Mouse (Mus musculus): ENCODE measurements around the gene Lrrc27. TPM values are rescaled to one million over a fixed set of nuclear protein-coding genes. Genes with fewer than 3 reads are reported as not detected.

Lrrc27 gene
- total RNA-seq, 2 experiments from 2014 or later: 5.9 to 6.0 TPM

GRCm38 (mm10) chr7:139264337-139264736, 51.5 kb downstream of the Lrrc27 start:
- intact Hi-C loops (cut with DNase I): no loop called here
- DNase-seq (ENCODE audit: low spot score in 2 of 2): no peak

DNA sequence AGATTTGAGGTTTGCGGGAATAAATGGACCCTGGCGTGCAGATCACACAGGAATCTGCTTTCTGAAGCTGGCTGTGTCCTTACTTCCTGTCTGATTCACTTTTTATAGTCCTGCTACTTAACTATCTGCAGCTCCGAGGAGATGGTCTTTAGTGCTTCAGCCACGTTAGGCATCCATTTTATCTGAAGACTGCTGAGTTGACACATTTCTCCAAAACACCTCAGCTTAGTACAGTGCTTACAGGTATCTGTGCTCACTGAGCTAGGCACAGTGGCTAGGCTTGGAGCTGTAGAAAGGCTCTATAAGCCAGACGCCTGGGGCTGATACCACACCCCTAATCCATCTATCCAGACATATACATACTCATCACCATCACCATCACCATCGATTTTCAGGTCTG, 52.8 kb downstream of the Lrrc27 start:
- intact Hi-C loops (cut with DNase I): no loop called here
- no peak for DNase-seq (ENCODE audit: low spot score in 2 of 2)

DNA sequence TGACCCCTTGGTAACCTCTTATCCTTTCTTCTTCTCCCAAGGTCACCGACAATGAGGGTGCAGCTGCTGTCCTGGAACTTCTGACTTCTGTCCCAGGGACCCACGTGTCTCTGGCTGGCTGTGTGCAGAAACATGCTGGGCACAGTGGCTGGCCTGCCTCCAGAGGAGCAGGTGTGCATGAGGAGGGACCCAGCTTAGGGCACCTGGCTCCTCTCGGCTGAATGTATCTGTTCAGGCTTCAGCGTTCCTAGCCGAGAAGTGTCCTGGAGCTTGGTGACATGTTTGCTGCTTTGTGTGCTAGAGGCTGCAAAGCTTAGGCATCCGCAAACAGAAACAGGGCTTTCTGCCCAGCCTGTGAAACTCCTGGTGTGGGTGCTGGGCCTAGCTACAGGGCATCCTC, 53.6 kb downstream of the Lrrc27 start:
- DNase-seq (ENCODE audit: low spot score in 2 of 2): no peak
- intact Hi-C loops (cut with DNase I): no loop called here

- DNase-seq (ENCODE audit: low spot score in 2 of 2): no peak
- intact Hi-C loops (cut with DNase I): no loop called here
Measured at GRCm38 (mm10) chr7:139266886-139267870, 54.4 kb downstream of the Lrrc27 start.

DNA sequence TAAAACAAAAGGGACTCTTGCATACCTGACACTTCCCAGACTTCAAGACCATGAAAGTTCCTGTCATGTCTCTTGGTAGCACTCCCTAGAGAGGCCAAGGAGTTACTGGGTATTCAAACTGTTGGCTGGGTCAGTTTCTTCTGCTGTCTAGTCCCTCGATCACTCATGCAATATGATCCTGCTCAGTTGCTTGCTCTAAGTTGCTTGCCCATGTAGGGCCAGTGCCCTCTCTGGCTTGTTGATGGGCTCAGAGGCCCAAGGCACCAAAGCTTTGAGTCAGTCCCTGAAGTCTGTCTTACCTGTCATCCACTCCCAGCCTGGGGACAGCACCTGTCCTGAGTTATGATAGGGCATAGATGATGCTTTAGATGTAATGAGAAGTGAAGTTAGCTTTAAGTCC, 58.0 kb downstream of the Lrrc27 start:
- intact Hi-C loops (cut with DNase I): no loop called here

DNA sequence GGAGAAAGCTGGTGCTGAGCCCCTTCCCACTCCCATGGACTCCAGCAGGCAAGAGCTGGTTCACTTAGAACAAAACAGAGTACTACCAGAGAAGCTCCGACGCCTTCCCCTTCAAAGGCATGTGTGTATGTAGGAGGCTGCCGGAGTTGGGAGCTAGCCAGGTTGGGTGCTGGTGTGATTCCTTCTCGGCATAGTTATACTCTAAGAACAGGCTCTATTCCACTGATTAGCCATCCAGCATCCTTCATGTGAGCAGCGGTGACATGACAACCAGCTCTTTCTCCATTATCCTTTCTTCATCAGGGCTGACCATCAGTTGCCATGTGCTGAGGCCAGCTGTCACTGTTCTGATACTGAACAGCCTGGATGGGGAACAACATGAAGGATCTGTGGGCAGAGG, 59.1 kb downstream of the Lrrc27 start:
- DNase-seq (ENCODE audit: low spot score in 2 of 2): peak; percentile 82 to 91
- intact Hi-C loops (cut with DNase I): no loop called here

More for the DNA sequence above, 58.0 kb downstream of the Lrrc27 start:
- DNase-seq (ENCODE audit: low spot score in 2 of 2): no peak

- peak; percentile 74 to 89 for DNase-seq (ENCODE audit: low spot score in 2 of 2)
- intact Hi-C loops (cut with DNase I): no loop called here
Measured at GRCm38 (mm10) chr7:139272639-139273396, 60.0 kb downstream of the Lrrc27 start.

GRCm38 (mm10) chr7:139273397-139273719, 60.6 kb downstream of the Lrrc27 start:
- no peak for DNase-seq (ENCODE audit: low spot score in 2 of 2)
- intact Hi-C loops (cut with DNase I): no loop called here

GRCm38 (mm10) chr7:139275586-139275985, 62.8 kb downstream of the Lrrc27 start:
- DNase-seq (ENCODE audit: low spot score in 2 of 2): peak; percentile 65 to 74

DNA sequence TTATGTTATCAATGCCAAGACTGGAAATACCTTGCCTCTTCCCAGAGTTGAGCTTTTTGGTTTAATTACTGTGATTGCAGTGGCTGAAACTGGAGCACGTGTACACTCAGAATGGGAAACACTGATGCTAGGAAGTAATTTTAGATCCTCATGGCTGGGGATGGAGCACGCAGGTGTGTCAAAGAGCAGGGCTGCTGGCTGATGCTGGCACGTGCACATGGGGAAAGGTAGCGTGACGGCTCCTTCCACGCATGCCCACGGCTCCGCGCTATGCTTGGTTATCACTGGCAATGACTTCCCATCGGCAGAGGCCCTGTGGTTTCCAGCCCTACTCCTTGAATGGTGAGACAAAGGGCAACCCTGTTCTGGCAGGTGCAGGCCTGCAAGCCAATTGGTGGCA, 63.4 kb downstream of the Lrrc27 start:
- peak; percentile 21 to 48 for DNase-seq (ENCODE audit: low spot score in 2 of 2)
- intact Hi-C loops (cut with DNase I): no loop called here

More at GRCm38 (mm10) chr7:139275586-139275985, 62.8 kb downstream of the Lrrc27 start:
- intact Hi-C loops (cut with DNase I): no loop called here

GRCm38 (mm10) chr7:139277536-139277935, 64.7 kb downstream of the Lrrc27 start:
- no peak for DNase-seq (ENCODE audit: low spot score in 2 of 2)
- intact Hi-C loops (cut with DNase I): no loop called here

GRCm38 (mm10) chr7:139279571-139279970, 66.8 kb downstream of the Lrrc27 start:
- intact Hi-C loops (cut with DNase I): no loop called here
- DNase-seq (ENCODE audit: low spot score in 2 of 2): no peak

DNA sequence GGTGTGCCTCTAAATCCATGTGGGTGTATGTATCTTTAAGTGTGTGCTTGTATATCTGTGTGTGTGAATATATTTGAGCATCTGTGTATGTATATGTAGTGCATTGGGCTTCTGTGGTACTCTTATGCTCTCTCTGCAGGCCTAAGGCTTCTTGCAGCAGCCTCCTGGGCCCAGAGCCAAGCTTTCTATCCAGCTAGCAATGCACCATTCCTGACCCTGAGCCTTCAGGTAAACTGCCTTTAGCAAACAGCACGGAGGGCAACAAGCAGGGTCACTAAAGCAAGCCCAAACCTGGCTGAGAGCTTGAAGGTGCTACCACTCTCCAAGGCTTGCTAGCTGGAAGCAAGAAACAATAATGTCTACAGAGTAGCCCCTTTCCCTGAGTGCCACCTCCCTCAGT, 67.3 kb downstream of the Lrrc27 start:
- DNase-seq (ENCODE audit: low spot score in 2 of 2): no peak
- intact Hi-C loops (cut with DNase I): no loop called here

DNA sequence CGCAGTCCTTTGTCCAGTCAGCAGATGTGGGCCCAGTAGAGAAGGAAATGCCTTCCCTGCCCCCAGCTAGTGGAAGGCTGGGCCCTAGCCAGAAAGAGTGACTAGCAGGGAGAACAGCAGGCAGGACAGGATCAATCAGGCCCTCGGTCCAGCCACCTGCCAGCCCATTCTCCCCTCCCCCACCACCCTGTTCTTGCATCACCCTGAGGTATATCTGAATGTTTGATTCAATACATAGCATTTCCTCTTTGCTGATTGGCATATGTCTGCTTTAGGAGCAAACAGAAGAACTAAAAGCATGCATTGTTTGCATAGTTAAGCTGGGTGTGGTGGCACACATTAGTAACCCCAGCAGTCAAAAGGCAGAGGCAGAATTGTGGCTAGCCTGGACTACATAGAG, 68.4 kb downstream of the Lrrc27 start:
- DNase-seq (ENCODE audit: low spot score in 2 of 2): no peak

DNA sequence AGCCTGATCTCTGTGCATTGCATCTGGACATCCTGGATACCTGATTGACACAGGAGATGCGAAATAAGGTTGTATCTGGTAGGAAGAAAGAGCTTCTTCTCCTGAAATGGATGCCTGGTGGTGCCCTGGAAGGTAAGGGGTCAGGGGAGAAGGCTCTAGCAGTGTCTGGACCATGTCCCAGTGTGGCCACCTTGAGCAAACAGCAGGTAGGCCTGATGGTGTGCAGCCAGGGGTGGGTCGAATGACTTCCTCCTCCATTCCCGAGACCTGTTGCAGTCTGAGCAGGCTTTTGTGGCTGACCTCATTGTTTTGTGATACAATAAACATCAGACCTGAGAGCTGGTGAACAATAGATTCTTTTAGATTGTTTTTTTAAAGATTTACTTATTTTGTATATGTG, 69.2 kb downstream of the Lrrc27 start:
- intact Hi-C loops (cut with DNase I): no loop called here
- no peak for DNase-seq (ENCODE audit: low spot score in 2 of 2)

More for the DNA sequence above, 68.4 kb downstream of the Lrrc27 start:
- intact Hi-C loops (cut with DNase I): no loop called here

GRCm38 (mm10) chr7:139285295-139285943, 72.6 kb downstream of the Lrrc27 start:
- intact Hi-C loops (cut with DNase I): no loop called here
- DNase-seq (ENCODE audit: low spot score in 2 of 2): no peak

- intact Hi-C loops (cut with DNase I): no loop called here
Measured at GRCm38 (mm10) chr7:139288540-139288939, 75.8 kb downstream of the Lrrc27 start.

More at GRCm38 (mm10) chr7:139288540-139288939, 75.8 kb downstream of the Lrrc27 start:
- no peak for DNase-seq (ENCODE audit: low spot score in 2 of 2)
